Mouse (Mus musculus): ENCODE measurements at regions not wholly inside any gene's neighbourhood (a gene's known extent, or its start where the extent isn't known, plus 50 kb on each side); places are given as distances from the start of the nearest gene placed in this dataset.

DNA sequence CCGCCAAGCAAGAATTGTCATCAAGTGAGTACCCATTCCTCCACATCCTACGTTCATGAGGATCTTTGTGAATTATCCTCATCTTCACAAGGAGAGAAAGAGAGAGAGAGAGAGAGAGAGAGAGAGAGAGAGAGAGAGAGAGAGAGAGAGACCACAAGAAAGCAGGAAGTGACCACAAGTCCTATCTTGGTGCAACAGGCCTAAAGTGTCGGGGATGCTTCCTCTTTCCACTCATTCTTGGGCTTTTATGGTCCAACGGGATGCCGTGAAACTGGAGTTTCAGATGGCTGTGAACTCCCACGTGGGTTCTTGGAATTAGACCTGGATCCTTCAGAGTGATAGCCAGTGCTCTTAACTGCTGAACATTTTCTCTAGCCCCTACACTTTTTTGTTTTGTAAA is 53.1 kb upstream of the Rai14 start:
- H3K4me3 ChIP-seq (replicated peaks; ENCODE audit: low read depth, low read length), result no peak overlapping the region
- no peaks in the 10 kb centered on the region for H3K4me1 ChIP-seq (replicated peaks; ENCODE audit: insufficient read depth, low read length)
- no peak overlapping the region for H3K27ac ChIP-seq
- DNase-seq (ENCODE audit: low spot score), result no peak
- TF ChIP-seq CTCF (IDR thresholded peaks at IDR 0.05; ENCODE audit: low read depth), result no peak
- H3K4me2 ChIP-seq (ENCODE audit: low read length), result no peak overlapping the region
- no peaks in the 10 kb centered on the region for H3K9me3 ChIP-seq (replicated peaks; ENCODE audit: low read length)
- H3K36me3 ChIP-seq (ENCODE audit: insufficient read depth, low read length), result no peaks in the 10 kb centered on the region
- 58% methylated on average over 6 of the region's 6 CpGs for WGBS
- no peaks in the 10 kb centered on the region for H3K27me3 ChIP-seq (ENCODE audit: insufficient read depth, low read length)
- no peak for ATAC-seq (replicated peaks; ENCODE audit: low FRiP score, low read depth)
- no peak overlapping the region for H3K9ac ChIP-seq (ENCODE audit: low read depth, low read length)

- no peaks in the 10 kb centered on the region for H3K36me3 ChIP-seq (ENCODE audit: insufficient read depth, low read length)
- WGBS, result 18% methylated on average over 5 of the region's 5 CpGs
- H3K9ac ChIP-seq (ENCODE audit: low read depth, low read length), result no peak overlapping the region
- H3K27ac ChIP-seq, result peak overlapping the region; percentile 27
- TF ChIP-seq CTCF (IDR thresholded peaks at IDR 0.05; ENCODE audit: low read depth), result no peak
- H3K4me2 ChIP-seq (ENCODE audit: low read length), result no peak overlapping the region
- H3K9me3 ChIP-seq (replicated peaks; ENCODE audit: low read length), result no peaks in the 10 kb centered on the region
- H3K4me1 ChIP-seq (replicated peaks; ENCODE audit: insufficient read depth, low read length), result no peaks in the 10 kb centered on the region
- ATAC-seq (replicated peaks; ENCODE audit: low FRiP score, low read depth), result no peak
- no peaks in the 10 kb centered on the region for H3K27me3 ChIP-seq (ENCODE audit: insufficient read depth, low read length)
- DNase-seq (ENCODE audit: low spot score), result peak; percentile 85
- H3K4me3 ChIP-seq (replicated peaks; ENCODE audit: low read depth, low read length), result no peak overlapping the region
Observed at GRCm38 (mm10) chr15:10770410-10771310, 56.2 kb upstream of the Rai14 start.

DNA sequence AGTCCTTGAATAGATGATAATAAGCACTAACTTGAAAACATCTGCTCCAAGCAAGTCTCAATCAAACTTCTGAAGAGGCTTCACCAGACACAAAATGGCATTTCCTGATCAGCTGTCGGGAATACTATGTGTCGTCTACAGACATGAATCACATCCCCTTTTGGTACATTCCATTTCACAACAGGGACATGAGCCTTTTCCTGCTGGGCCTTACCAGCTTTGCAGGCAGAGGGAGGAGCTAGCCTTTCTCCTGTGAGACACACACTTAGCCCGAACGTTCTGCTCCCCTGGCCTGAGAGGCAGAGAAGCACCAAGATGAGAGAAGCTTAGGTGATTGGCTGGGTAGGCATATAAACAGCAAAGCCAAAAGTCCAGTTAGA is 56.9 kb upstream of the Rai14 start:
- ATAC-seq (replicated peaks; ENCODE audit: low FRiP score, low read depth) (no peak), DNase-seq (ENCODE audit: low spot score) (peak; percentile 72)
- Histone ChIP-seq H3K9me3 (replicated peaks; ENCODE audit: low read length) (no peaks in the 10 kb centered on the region), H3K27me3 (ENCODE audit: insufficient read depth, low read length) (no peaks in the 10 kb centered on the region), H3K36me3 (ENCODE audit: insufficient read depth, low read length) (no peaks in the 10 kb centered on the region), H3K27ac (peak overlapping the region; percentile 8; the same call in 1 of the 2 replicates), H3K4me2 (ENCODE audit: low read length) (no peak overlapping the region), H3K4me1 (replicated peaks; ENCODE audit: insufficient read depth, low read length) (no peaks in the 10 kb centered on the region), H3K9ac (ENCODE audit: low read depth, low read length) (no peak overlapping the region), H3K4me3 (replicated peaks; ENCODE audit: low read depth, low read length) (no peak overlapping the region)
- WGBS, result 26% methylated on average over 4 of the region's 4 CpGs
- no peak; the same call in 1 of the 2 replicates for TF ChIP-seq CTCF (IDR thresholded peaks at IDR 0.05; ENCODE audit: low read depth)

DNA sequence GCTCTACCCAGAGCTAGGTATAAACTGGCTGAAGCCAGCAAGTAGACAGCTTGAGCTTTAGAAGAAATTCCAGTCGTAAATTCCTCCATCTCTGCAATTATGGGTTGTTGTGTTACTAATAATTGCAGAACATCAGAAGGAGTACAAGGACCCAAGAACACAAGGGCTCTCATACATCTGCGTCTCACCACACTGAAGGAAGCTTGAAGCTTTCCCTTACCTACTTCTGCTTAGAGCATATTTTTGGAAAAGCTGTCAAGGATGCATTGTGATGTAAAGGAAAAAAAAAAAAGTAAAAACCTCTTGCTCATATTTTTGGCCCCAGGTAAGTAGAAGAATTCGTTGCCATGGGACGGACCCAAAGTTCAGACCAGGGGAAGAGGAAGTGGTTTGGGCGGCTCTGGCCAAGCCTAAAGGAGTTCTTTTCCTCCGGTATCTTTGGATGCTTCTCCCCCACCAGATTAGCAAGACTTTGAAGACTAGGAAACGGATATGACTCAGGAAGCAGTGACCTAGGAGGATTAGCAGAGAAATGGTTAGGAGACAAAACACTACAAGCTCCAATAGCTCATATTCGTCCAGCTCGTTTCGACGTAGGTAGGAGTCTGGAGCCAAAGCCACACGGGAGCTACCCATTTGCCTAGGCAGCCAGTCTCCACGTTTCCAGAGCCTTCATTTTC is 65.7 kb upstream of the Rai14 start:
- H3K9me3 ChIP-seq (replicated peaks; ENCODE audit: low read length), result no peaks in the 10 kb centered on the region
- no peak overlapping the region for H3K4me2 ChIP-seq (ENCODE audit: low read length)
- no peak overlapping the region for H3K9ac ChIP-seq (ENCODE audit: low read depth, low read length)
- ATAC-seq (replicated peaks; ENCODE audit: low FRiP score, low read depth), result no peak
- no peaks in the 10 kb centered on the region for H3K27me3 ChIP-seq (ENCODE audit: insufficient read depth, low read length)
- no peaks in the 10 kb centered on the region for H3K36me3 ChIP-seq (ENCODE audit: insufficient read depth, low read length)
- H3K27ac ChIP-seq, result no peak overlapping the region
- peak; percentile 53 for DNase-seq (ENCODE audit: low spot score)
- no peak for TF ChIP-seq CTCF (IDR thresholded peaks at IDR 0.05; ENCODE audit: low read depth)
- H3K4me3 ChIP-seq (replicated peaks; ENCODE audit: low read depth, low read length), result no peak overlapping the region
- 66% methylated on average over 13 of the region's 13 CpGs for WGBS
- H3K4me1 ChIP-seq (replicated peaks; ENCODE audit: insufficient read depth, low read length), result no peaks in the 10 kb centered on the region

DNA sequence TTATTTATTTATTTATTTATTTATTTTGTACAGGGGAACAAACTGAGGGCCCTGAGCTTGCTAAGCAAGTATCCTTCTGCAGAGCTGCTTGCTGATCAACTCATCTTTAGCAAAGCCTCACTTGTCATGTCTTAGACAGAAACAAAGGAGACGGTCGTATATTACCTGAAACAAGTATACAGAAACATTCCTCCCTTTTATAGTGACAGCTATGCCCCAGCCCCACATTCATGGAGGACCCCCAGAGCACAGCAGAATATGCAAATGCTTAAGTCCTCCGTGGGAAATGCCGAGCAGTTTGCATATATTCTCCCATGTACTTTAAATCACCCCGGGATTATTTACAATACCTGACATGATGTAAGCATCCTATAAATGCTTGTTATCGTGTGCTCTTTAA is 74.9 kb upstream of the Rai14 start:
- 64% methylated on average over 6 of the region's 6 CpGs for WGBS
- H3K9ac ChIP-seq (ENCODE audit: low read depth, low read length), result no peak overlapping the region
- DNase-seq (ENCODE audit: low spot score), result no peak
- ATAC-seq (replicated peaks; ENCODE audit: low FRiP score, low read depth), result no peak
- H3K9me3 ChIP-seq (replicated peaks; ENCODE audit: low read length), result 0 out of 2 replicates have a peak, but pooled peaks cover 4% of the 10 kb centered on the region
- no peak overlapping the region for H3K27ac ChIP-seq
- H3K4me3 ChIP-seq (replicated peaks; ENCODE audit: low read depth, low read length), result no peak overlapping the region
- no peak overlapping the region for H3K4me2 ChIP-seq (ENCODE audit: low read length)
- no peaks in the 10 kb centered on the region for H3K4me1 ChIP-seq (replicated peaks; ENCODE audit: insufficient read depth, low read length)
- H3K27me3 ChIP-seq (ENCODE audit: insufficient read depth, low read length), result no peaks in the 10 kb centered on the region
- no peaks in the 10 kb centered on the region for H3K36me3 ChIP-seq (ENCODE audit: insufficient read depth, low read length)
- TF ChIP-seq CTCF (IDR thresholded peaks at IDR 0.05; ENCODE audit: low read depth), result no peak

DNA sequence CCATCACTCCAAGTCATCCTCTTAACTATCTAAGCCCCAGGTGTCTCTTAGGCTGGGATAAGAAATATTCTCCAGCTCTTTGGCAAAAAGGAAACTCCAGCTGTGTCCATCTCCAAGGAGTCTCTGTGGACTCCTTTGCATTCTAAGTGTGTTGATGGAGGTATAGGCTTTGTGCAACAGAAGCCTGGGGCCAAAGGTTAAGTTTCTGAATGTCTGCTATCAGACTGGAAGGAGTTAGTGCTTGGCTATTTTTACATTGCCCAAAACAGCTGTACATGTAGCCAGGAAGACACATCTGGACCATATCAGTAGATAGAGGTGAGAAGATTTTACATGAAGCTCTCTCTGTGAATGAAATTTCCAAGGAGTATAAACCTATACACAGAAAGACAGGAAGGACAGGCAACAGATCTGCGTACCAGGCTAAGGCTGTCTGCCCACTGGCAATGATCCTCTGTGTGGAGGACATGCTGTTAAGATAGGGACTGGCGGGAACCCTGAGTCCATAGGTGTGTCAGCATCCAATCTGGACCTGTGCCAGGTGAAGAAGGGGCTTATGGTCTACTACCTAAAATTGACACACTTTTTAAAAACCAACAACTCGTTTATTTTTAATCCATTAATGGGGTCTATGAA is 76.6 kb upstream of the Rai14 start:
- Histone ChIP-seq H3K9me3 (replicated peaks; ENCODE audit: low read length) (0 out of 2 replicates have a peak, but pooled peaks cover 4% of the 10 kb centered on the region), H3K9ac (ENCODE audit: low read depth, low read length) (no peak overlapping the region), H3K4me1 (replicated peaks; ENCODE audit: insufficient read depth, low read length) (no peaks in the 10 kb centered on the region), H3K4me2 (ENCODE audit: low read length) (no peak overlapping the region), H3K27ac (no peak overlapping the region), H3K36me3 (ENCODE audit: insufficient read depth, low read length) (no peaks in the 10 kb centered on the region), H3K4me3 (replicated peaks; ENCODE audit: low read depth, low read length) (no peak overlapping the region), H3K27me3 (ENCODE audit: insufficient read depth, low read length) (no peaks in the 10 kb centered on the region)
- no peak for DNase-seq (ENCODE audit: low spot score)
- no peak for ATAC-seq (replicated peaks; ENCODE audit: low FRiP score, low read depth)
- no peak for TF ChIP-seq CTCF (IDR thresholded peaks at IDR 0.05; ENCODE audit: low read depth)
- WGBS, result 87% methylated on average over 3 of the region's 3 CpGs

Measured in kidney, postnatal 0 days (tissue).